Mouse (Mus musculus): ENCODE measurements around the gene Nlgn2. TPM values are rescaled to one million over a fixed set of nuclear protein-coding genes. Genes with fewer than 3 reads are reported as not detected.

Gene Nlgn2
- total RNA-seq, 2 experiments from 2014 or later: 277 to 281 TPM

GRCm38 (mm10) chr11:69803328-69803727 lies 34.3 kb downstream of the Nlgn2 start:
- DNase-seq (ENCODE audit: low spot score in 2 of 2): no peak

GRCm38 (mm10) chr11:69802648-69803105 lies 34.9 kb downstream of the Nlgn2 start:
- DNase-seq (ENCODE audit: low spot score in 2 of 2): peak; percentile 43 to 82
- intact Hi-C loops (cut with DNase I): loop anchor here (2.0 to 5.0 kb wide), 3 partner anchors 34 to 75 kb away; partner anchors contain the start of genes Nlgn2, Tmem95 and Zbtb4

More at GRCm38 (mm10) chr11:69803328-69803727, 34.3 kb downstream of the Nlgn2 start:
- intact Hi-C loops (cut with DNase I): loop anchor here (2.0 to 5.0 kb wide), 3 partner anchors 33 to 74 kb away; partner anchors contain the start of genes Nlgn2, Tmem95 and Zbtb4

- intact Hi-C loops (cut with DNase I): loop anchor here (5.0 kb wide), 1 partner anchor 76 kb away; the partner anchor contains the start of gene Tmem95
- DNase-seq (ENCODE audit: low spot score in 2 of 2): no peak
These were observed 36.1 kb downstream of the Nlgn2 start, which contains the start of gene Fgf11 for GRCm38 (mm10) chr11:69801379-69801977. TSS of gene Fgf11 (minus strand) at chr11:69801857.

- peak; percentile 65 to 74 for DNase-seq (ENCODE audit: low spot score in 2 of 2)
- intact Hi-C loops (cut with DNase I): loop anchor here (5.0 kb wide), 1 partner anchor 77 kb away; the partner anchor contains the start of gene Tmem95
These were observed 37.0 kb downstream of the Nlgn2 start for GRCm38 (mm10) chr11:69800392-69801197.

GRCm38 (mm10) chr11:69800138-69800391 lies 37.5 kb downstream of the Nlgn2 start:
- peak; percentile 59 to 72 for DNase-seq (ENCODE audit: low spot score in 2 of 2)
- intact Hi-C loops (cut with DNase I): loop anchor here (5.0 kb wide), 1 partner anchor 77 kb away; the partner anchor contains the start of gene Tmem95

GRCm38 (mm10) chr11:69799394-69800137 lies 38.0 kb downstream of the Nlgn2 start:
- no peak for DNase-seq (ENCODE audit: low spot score in 2 of 2)
- intact Hi-C loops (cut with DNase I): loop anchor here (5.0 kb wide), 1 partner anchor 78 kb away; the partner anchor contains the start of gene Tmem95

- no peak for DNase-seq (ENCODE audit: low spot score in 2 of 2)
- intact Hi-C loops (cut with DNase I): no loop called here
These were observed 39.7 kb downstream of the Nlgn2 start for GRCm38 (mm10) chr11:69797924-69798323.

GRCm38 (mm10) chr11:69795983-69796435 lies 41.6 kb downstream of the Nlgn2 start:
- DNase-seq (ENCODE audit: low spot score in 2 of 2): no peak
- intact Hi-C loops (cut with DNase I): no loop called here

- intact Hi-C loops (cut with DNase I): no loop called here
- DNase-seq (ENCODE audit: low spot score in 2 of 2): peak; percentile 91 to 96
These were observed 42.2 kb downstream of the Nlgn2 start, which contains the start of gene Chrnb1 for GRCm38 (mm10) chr11:69795168-69795982. TSS of gene Chrnb1 (minus strand) at chr11:69795943.

GRCm38 (mm10) chr11:69793429-69793828 lies 44.2 kb downstream of the Nlgn2 start:
- intact Hi-C loops (cut with DNase I): no loop called here
- DNase-seq (ENCODE audit: low spot score in 2 of 2): no peak

GRCm38 (mm10) chr11:69791420-69791819 lies 46.2 kb downstream of the Nlgn2 start:
- intact Hi-C loops (cut with DNase I): no loop called here

GRCm38 (mm10) chr11:69789431-69789830 lies 48.2 kb downstream of the Nlgn2 start:
- intact Hi-C loops (cut with DNase I): no loop called here
- no peak for DNase-seq (ENCODE audit: low spot score in 2 of 2)

More at GRCm38 (mm10) chr11:69791420-69791819, 46.2 kb downstream of the Nlgn2 start:
- DNase-seq (ENCODE audit: low spot score in 2 of 2): no peak

- intact Hi-C loops (cut with DNase I): no loop called here
These were observed 50.3 kb downstream of the Nlgn2 start for GRCm38 (mm10) chr11:69787306-69787705.

GRCm38 (mm10) chr11:69784793-69785272 lies 52.8 kb downstream of the Nlgn2 start:
- DNase-seq (ENCODE audit: low spot score in 2 of 2): no peak
- intact Hi-C loops (cut with DNase I): no loop called here

More at GRCm38 (mm10) chr11:69787306-69787705, 50.3 kb downstream of the Nlgn2 start:
- no peak for DNase-seq (ENCODE audit: low spot score in 2 of 2)

- DNase-seq (ENCODE audit: low spot score in 2 of 2): no peak
These were observed 55.8 kb downstream of the Nlgn2 start for GRCm38 (mm10) chr11:69781828-69782227.

GRCm38 (mm10) chr11:69778985-69779384 lies 58.6 kb downstream of the Nlgn2 start:
- DNase-seq (ENCODE audit: low spot score in 2 of 2): no peak
- intact Hi-C loops (cut with DNase I): no loop called here

More at GRCm38 (mm10) chr11:69781828-69782227, 55.8 kb downstream of the Nlgn2 start:
- intact Hi-C loops (cut with DNase I): no loop called here

- no peak for DNase-seq (ENCODE audit: low spot score in 2 of 2)
- intact Hi-C loops (cut with DNase I): no loop called here
These were observed 59.2 kb downstream of the Nlgn2 start for GRCm38 (mm10) chr11:69778258-69778982.

Measured in left cerebral cortex, postnatal 14 days (tissue).